Mouse (Mus musculus) E14TG2a.4 (cell line): ENCODE data around the gene Fam189b.

Source experiments
- CTCF ChIP-seq: conservative IDR thresholded peaks from 2 replicates; pipeline ENCODE4 v1.5.1; 2014; ENCODE audit warnings: low read length
- NANOG ChIP-seq: IDR thresholded peaks from 2 replicates; pipeline ENCODE4 v1.6.1; 2014; ENCODE audit warnings: borderline replicate concordance, low read length, mixed read lengths
- POU5F1 ChIP-seq: IDR thresholded peaks from 2 replicates; pipeline ENCODE4 v1.6.1; 2014; ENCODE audit warnings: low read length, borderline replicate concordance

DNA sequence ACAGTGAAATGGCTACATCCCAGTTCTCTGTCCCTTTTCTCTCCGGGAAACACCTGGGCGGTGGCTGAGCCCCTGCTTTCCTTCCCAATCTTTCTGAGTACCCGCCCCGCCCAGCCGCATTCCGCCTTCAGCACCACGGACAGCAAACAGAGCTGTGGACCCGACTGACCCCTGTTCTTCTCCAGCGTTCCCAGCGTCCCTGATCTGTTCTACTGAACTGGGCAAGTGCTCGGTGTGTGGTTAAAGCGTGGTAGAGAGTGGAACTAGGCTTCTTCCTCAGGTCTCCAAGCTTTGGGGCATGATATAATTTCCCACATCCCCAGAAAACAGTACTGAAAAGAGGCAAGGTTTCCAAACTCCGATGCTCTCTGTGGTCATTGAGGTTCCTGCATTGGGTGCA, 23.7 kb upstream of the Fam189b start:
- no peak for TF ChIP-seq CTCF
- TF ChIP-seq NANOG = no peak
- TF ChIP-seq POU5F1 = no peak
